Mouse (Mus musculus): ENCODE data around the gene Kif5c.

The Kif5c gene

GRCm38 (mm10) chr2:49618829-49619718 lies at the start of gene Kif5c:
Gene Kif5c, plus strand, starts transcription at chr2:49619298.
- DNase-seq (ENCODE audit: low spot score), result peak; percentile 62

- peak; percentile 40 for DNase-seq (ENCODE audit: low spot score)
Measured at GRCm38 (mm10) chr2:49569862-49570777, 49.0 kb upstream of the Kif5c start.

GRCm38 (mm10) chr2:49570778-49571101 lies 48.4 kb upstream of the Kif5c start:
- DNase-seq (ENCODE audit: low spot score), result no peak

- no peak for DNase-seq (ENCODE audit: low spot score)
Measured at GRCm38 (mm10) chr2:49571159-49571920, 47.8 kb upstream of the Kif5c start.

- DNase-seq (ENCODE audit: low spot score), result no peak
Measured at GRCm38 (mm10) chr2:49572111-49572642, 46.9 kb upstream of the Kif5c start.

GRCm38 (mm10) chr2:49572684-49573083 lies 46.4 kb upstream of the Kif5c start:
- no peak for DNase-seq (ENCODE audit: low spot score)

GRCm38 (mm10) chr2:49573282-49573681 lies 45.8 kb upstream of the Kif5c start:
- DNase-seq (ENCODE audit: low spot score), result no peak

GRCm38 (mm10) chr2:49580585-49580984 lies 38.5 kb upstream of the Kif5c start:
- DNase-seq (ENCODE audit: low spot score), result no peak

GRCm38 (mm10) chr2:49582546-49582945 lies 36.6 kb upstream of the Kif5c start:
- DNase-seq (ENCODE audit: low spot score), result no peak

- no peak for DNase-seq (ENCODE audit: low spot score)
Measured at GRCm38 (mm10) chr2:49583311-49583710, 35.8 kb upstream of the Kif5c start.

GRCm38 (mm10) chr2:49590450-49590849 lies 28.6 kb upstream of the Kif5c start:
- no peak for DNase-seq (ENCODE audit: low spot score)

GRCm38 (mm10) chr2:49592926-49593325 lies 26.2 kb upstream of the Kif5c start:
- no peak for DNase-seq (ENCODE audit: low spot score)

- DNase-seq (ENCODE audit: low spot score), result no peak
Measured at GRCm38 (mm10) chr2:49594886-49595285, 24.2 kb upstream of the Kif5c start.

GRCm38 (mm10) chr2:49596318-49596717 lies 22.8 kb upstream of the Kif5c start:
- DNase-seq (ENCODE audit: low spot score), result no peak

GRCm38 (mm10) chr2:49600021-49600681 lies 18.9 kb upstream of the Kif5c start:
- no peak for DNase-seq (ENCODE audit: low spot score)

- DNase-seq (ENCODE audit: low spot score), result no peak
Measured at GRCm38 (mm10) chr2:49602791-49603349, 16.2 kb upstream of the Kif5c start.

- no peak for DNase-seq (ENCODE audit: low spot score)
Measured at GRCm38 (mm10) chr2:49609611-49610010, 9.5 kb upstream of the Kif5c start.

- no peak for DNase-seq (ENCODE audit: low spot score)
Measured at GRCm38 (mm10) chr2:49616765-49617164, 2.3 kb upstream of the Kif5c start.

GRCm38 (mm10) chr2:49619719-49620522 lies 823 bp downstream of the Kif5c start:
- no peak for DNase-seq (ENCODE audit: low spot score)

- DNase-seq (ENCODE audit: low spot score), result no peak
Measured at GRCm38 (mm10) chr2:49620626-49621117, 1.6 kb downstream of the Kif5c start.

Data from ovary, postnatal 10 days (tissue).